Mouse (Mus musculus) spleen, postnatal 36 days (tissue): ENCODE results near the gene Panx3.

Experiments
- DNase-seq, 2 experiments: peaks; one replicate each; pipeline ENCODE4 v3.0.0; 2022; ENCODE audit warnings: low spot score in 2 of 2, mixed read lengths in 1 of 2

The Panx3 gene

DNA sequence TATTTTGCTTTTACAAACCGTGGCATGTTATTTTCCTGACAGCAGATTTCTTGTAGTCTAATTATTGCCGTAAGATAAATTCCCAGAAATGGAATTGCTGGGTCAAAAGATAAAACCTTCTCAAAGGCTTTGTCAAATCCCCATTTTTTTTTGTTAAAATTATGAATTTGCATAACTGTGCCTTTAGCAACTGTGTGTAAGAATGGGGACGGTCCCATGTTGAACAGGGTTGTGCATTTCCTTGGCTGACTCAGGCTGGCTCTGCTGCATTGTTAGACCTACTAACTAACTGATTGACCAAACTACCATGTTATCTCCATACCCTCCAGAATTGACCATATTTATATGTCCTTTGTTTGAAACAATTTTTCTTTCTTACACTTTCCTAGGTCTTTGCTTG, 34.8 kb downstream of the Panx3 start:
- DNase-seq, result no peak

DNA sequence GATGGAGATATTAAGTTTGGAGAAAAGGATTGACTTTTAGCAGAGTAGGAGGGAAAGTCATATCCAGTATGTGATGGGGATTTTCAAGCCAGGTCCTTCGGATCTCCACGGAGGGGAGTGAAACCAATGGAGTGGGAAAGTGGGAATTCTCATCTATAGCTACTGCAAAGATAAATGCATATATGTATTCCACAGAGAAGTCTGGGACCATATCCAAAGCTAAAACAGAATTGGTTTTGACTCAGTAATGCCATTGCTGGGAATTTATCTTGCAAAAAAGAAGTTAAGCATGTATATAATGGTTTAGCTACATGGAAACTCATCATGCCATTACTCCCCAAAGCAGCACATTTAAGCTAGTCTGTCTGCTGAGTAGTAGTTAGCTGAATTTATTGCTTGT, 36.7 kb downstream of the Panx3 start:
- no peak for DNase-seq

DNA sequence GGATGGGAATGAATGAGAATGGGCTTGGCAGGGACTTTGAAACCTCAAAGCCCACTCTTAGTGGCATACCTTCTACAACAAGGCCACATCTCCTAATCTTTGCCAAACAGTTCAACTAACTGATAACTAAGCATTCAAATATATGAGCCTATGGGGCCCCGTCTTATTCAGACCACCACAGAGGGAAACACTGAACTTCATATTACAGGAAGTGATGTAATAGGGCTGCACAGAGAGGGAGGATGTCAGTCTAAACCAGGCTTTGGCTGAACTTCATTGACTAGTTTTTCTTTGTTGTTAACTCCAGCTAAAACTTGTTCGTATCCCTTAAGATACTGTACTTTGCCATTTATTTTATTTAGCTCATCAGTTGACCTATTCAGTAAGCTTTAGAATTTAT, 39.1 kb downstream of the Panx3 start:
- DNase-seq, result no peak

DNA sequence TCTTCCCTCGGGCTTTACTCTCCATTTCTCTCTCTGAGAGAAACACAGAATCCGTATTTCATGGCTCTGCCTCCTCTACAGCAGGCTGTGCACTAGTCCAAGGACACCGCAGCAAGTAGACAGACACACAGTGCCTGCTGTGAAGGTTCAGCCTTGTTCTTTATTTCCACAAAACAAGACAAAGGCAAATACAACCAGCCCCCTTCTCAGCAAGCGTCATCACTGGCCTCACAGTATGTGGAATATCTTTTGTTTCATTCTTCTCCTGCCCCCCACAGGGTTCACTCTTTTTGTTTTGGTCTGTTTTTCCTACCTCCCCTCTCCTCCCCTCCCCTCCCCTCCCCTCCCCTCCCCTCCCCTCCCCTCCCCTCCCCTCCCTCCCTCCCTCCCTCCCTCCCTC, 40.5 kb downstream of the Panx3 start:
- no peak for DNase-seq

DNA sequence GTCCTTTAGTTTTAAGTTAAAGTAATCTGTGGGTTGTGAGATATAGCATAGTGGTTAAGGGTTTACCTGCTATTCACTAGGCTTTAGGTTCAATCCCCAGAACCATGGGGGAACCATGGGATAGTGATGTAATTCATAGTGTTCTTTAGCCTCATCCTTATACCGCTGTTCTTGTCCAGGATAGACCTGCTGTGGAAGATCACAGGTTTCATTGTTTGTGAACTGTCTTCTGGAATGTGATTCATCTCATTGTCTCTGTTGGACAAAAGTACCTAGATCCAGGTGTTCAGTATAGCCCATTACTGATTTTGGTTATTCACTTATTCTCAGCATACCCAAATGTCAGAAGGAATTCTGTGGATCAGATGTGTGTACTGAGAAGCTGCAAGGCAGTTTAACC, 41.8 kb downstream of the Panx3 start:
- DNase-seq, result no peak

DNA sequence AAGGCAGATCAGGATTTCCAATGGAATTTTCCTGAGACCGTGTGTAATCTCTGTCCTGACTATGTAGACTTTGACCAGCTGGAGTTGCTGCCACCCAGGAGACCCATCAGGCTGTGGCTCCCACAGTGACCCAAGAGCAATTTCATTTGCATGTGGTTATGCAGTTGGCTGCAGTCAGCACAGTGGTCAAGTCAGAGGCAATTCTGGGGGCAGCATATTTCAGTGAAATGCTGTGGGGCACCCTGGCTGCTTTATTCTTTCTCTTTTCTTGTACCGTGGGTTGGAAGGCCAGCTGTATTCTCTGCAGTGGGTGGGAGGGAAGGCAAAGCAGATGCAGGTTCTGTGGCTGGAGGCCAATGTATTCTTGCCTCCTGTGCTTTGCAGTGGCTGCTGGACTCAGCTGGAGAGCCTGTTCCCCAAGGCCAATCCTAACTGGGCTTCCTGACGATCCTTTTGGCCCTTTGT, 42.9 kb downstream of the Panx3 start:
- no peak for DNase-seq

DNA sequence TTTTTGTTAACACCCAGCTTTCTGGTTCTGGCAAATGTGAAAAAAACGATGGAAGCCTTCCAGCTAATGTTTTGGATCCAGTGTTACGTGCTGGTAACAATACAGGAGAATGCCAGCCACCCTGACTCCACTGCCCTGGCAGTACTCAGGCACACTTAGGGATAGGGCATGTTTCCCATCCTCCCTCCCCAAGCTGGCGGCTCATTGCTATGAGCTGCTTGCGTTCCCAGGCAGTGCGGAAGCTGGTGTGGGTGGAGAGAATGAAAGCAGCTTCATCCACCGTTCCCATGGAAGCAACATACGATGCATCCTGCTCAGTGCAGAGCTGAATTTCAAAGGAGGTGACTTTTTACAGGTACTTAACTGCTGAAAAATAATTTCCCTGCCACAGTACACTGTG, 43.4 kb downstream of the Panx3 start:
- no peak for DNase-seq

DNA sequence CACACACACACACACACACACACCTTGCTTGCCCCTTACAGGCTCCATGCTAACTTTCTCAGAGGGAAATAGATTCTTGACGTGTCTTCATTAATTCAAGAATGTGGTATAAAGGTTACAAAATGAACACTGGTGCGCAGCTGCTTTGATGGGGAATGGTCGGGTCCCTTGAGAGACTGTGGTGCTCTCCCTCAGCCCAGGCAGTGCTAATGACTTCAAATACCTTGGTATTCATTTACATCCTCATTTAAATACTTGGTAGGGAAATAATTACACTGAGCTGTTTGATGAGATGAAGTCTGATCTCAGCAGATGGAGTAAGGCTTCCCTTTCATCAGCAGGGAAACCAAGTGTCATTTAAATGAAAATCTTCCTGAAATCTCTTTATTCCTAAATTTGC, 43.9 kb downstream of the Panx3 start:
- DNase-seq, result peak in 1 of 2 experiments; percentile 17

DNA sequence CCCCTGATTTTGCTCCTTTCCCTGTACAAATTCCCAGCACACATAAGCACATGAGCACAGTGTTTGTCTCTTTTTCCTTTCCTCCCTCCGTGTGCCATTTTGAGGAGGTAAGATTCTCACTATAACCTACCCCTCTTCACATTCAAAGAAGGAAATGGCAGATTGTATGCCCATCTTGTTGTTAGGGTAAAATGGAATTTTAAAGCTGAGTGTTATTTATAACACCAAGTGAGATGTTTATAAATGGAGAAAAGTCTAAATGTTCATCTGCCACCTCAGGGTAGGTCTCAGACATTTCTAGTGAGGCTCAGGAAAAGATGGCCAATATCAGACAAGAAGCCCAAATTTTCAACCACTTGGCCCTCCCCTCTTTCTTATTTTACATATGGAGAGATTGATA, 44.5 kb downstream of the Panx3 start:
- no peak for DNase-seq

DNA sequence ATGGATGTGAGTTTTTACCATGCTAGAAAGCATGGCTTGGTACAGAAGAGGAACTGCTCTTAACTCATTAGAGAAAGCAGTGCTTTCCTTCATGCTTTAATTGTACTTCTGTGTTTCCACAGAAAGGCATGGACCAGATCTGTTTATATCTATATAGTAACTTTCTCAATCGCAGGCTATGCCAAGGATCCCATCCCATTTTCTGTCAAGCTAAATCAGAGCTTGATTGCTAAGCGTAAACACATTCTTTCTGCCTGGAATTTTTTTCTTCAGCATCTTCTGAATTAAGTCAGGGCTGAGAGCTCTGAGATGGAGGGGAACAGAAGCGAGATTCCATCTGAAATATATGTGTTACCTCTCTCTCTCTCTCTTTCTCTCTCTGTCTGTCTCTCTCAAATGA, 45.1 kb downstream of the Panx3 start:
- no peak for DNase-seq

DNA sequence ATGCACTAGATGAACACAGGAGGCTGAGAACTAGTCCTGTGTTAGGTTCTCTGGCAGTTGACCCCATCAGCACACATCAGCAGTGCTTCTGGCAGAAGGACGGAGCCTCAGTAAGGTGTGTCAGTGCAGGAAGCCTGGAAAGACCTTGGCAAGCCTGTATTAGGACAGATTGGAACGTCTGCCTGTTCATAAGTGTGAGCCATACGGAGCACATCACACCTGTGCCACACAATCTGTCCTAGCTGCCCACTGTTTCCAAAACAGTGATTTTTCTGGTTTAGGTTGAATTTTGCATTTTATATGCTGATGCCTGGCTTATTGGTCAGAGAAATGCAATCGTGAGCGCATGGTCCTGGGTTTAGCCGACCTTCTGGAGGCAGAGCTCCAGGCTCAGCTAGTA, 47.7 kb downstream of the Panx3 start:
- DNase-seq, result no peak

DNA sequence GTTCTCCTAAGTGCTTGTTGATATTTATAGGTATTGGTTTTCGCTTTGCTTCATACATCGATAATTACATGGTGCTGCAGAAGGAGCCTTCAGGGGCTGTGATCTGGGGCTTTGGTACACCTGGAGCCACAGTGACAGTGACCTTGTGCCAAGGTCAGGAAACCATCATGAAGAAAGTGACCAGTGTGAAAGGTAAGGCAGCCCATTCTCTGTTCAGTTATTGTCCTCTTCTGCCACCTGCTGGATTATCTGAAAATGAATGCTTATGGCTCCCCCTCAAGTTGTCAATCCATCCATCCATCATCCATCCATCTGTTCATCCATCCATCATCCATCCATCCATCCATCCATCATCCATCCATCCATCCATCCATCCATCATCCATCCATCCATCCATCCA, 52.3 kb downstream of the Panx3 start:
- peak in 1 of 2 experiments; percentile 29 for DNase-seq

DNA sequence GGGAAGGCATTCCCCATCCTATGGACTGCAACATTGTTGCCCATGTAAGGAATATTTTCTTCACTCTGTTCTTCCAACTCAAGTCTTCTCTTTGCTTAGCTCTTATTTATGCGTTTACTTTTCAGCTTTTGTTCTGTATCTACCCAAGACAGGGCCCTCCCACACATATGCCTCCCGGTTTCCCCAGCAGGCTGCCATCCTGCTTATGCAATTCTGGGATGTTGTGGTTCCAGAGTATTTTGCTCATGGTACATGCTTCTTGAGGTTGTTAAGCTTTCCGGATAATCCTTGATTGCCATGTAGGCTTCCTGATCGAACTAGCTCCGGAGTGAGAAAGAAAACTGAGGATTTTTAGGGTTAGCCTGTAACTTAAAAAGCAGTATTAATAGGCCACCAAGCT, 53.8 kb downstream of the Panx3 start:
- DNase-seq, result no peak

DNA sequence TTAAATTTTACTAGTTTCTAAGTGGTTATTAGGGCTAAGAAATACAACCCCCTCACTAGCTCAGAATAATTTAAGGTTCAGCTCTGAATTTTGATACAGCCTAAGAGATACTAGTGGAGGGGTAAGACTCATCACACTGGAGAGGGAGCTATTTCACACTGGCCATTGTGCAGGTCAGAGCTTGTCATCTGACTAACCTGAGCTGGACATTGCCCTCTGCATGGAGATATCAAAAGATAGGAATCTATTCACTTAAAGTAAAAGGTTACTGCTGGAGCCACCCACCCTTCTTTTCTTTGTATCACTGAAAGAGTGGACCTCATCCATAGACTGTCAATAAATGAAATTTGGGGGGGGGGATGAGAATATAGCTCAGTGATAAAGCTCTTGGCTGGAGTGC, 54.7 kb downstream of the Panx3 start:
- DNase-seq, result no peak

DNA sequence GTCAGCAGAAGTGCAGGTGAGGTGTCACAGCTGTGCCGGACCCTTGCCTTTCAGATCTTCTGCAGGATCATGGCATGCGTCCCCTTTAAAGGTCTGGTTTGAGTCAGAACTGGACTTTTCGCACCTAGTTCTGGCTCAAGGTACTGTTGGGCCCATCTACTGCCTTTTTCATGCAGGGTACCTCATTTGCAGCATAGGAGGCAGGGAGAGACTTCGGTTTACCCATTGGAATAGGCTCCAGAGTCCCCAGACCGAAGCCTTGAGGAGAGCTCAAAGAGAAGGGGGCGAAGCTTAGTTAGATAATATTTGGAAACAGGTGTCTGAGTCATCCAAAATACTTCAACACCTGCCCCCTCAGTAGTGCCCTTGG, 55.1 kb downstream of the Panx3 start:
- DNase-seq, result no peak

DNA sequence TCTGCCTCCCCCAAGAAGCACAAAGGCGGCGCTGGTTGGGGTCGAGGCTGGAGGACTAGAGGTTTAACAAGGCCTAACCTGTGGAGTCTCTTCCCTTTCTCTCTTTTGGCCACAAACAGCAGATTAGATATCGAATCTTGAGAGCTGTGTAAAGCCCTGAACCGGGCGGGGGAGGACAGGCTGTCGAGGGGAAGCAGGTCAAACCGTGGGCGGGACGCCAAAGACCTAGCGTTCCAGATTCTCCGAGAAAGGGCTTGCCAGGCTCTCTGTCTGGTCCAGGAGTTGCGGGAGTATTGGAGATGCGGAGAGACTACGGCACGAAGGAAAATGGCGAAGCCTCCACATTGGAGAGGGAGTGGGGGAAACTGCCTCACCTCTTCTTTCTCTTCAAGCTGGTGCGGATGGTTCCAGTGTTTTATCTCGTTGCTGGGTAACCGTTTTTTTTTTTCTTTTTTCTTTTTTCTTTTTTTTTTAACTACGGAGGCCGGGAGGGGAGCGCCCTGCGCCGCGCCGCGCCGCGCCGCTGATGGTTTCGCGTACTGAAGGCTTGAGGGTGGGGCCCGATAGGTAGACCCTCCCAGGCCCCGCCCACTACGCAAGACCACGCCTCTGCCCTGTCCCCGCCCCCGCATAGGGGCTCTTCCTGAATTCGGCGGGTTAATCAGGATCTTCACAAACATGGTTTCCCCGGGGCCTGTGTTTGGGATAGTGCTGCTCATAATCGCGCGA, 55.7 kb downstream of the Panx3 start, which contains the start of gene Spa17:
Spa17 (minus strand) TSS at position 541 of the 729 bp plus-strand sequence.
- peak; percentile 87 to 91 for DNase-seq
